Mouse (Mus musculus) embryonic stem cell, embryonic (primary cell): ENCODE measurements around the gene Ivns1abp.

Experiments
- CTCF ChIA-PET, 4 experiments: fragments of 300-600 bp in 2 of 4; fragments of 350-600 bp in 2 of 4; sonication (Branson Sonifier 250); formaldehyde crosslinking; loops; one replicate each; lab custom pipeline; 2022; ENCODE audit warnings: inconsistent platforms in 2 of 4; lab: Charles Lee
- POLR2A ChIA-PET, 4 experiments: fragments of 300-600 bp in 2 of 4; fragments of 350-600 bp in 2 of 4; sonication (Branson Sonifier 250); formaldehyde crosslinking; loops; one replicate each; lab custom pipeline; 2022; ENCODE audit warnings: antibody characterized with exemption in 4 of 4, inconsistent platforms in 1 of 4; lab: Charles Lee

The Ivns1abp gene

DNA sequence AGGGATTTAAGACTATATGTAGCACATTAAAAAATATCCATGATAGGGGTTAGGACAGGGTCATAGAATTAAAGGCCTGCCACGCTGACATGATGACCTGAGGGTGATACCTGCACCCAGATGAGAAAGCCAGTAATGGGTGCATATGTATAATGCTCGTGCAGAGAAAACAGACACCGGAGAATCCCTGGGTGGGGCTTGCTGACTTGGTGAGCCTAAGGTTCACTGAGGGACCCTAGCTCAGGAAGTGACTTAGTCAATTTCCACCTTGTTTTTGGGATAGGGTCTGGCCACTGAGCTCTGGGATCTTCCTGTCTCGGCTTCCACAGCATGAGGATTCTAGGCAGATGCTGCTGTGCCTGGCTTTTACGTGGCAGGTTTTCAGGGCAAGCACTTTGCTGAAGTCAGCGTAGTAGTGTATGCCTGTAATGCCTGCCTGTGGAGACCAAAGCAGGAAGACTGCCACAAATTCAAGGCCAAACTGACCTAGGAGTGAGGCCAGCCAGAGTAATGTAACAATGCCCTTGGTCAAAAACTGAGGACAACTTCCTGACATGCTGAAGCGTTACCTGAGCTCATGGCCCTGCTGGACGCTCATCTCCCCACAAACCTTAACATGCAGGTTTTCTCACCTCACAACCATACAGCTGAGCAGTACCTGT is 22.8 kb downstream of the Ivns1abp start:
- ChIA-PET CTCF (interaction anchor here in 1 of 4 experiments (1.0 to 1.5 kb wide), 2 partner anchors 10 to 446 kb away, joined by 3 read pairs; no protein-coding TSS in a partner anchor), POLR2A (no interaction called here)

DNA sequence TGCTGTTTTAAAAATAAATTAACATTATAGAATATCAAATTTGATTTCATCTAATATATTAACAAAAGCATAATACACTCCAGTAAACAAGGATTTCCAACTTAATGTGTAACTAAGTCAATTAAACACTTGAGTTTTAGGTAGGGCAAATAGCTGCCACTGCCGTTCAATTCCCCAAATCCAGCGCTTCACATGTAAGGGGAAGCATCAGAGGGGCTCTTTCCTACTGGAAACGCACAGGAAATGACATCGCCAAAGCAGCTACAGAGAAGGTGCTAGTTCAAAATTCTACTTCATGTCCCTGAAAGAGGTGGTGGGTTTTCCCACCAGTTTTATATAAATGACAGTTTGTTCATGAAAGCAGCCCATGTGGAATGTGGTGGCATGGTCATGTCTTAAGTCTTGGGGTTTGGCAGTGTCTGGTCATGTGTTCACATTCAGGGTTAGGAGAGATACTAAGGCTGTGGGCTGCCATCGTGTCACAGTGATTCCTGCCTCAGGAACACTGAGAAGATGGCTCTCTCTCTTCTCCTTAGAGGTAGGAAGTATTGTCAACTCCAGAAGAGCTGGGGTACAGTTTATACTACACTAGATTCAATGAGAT is 23.5 kb downstream of the Ivns1abp start:
- POLR2A ChIA-PET, result interaction anchor here in 2 of 4 experiments (0.6 to 1.2 kb wide), 2 partner anchors 18 to 24 kb away, joined by 3 to 4 read pairs; no protein-coding TSS in a partner anchor
- CTCF ChIA-PET, result interaction anchor here in 1 of 4 experiments (1.0 to 1.5 kb wide), 2 partner anchors 9 to 445 kb away, joined by 3 read pairs; no protein-coding TSS in a partner anchor

GRCm38 (mm10) chr1:151368444-151368843 is 24.2 kb downstream of the Ivns1abp start:
- POLR2A ChIA-PET, result interaction anchor here in 2 of 4 experiments (0.6 to 1.2 kb wide), 2 partner anchors 19 to 25 kb away, joined by 3 to 4 read pairs; no protein-coding TSS in a partner anchor
- CTCF ChIA-PET, result interaction anchor here in 1 of 4 experiments (1.5 kb wide), 1 partner anchor 9 kb away, joined by 3 read pairs; no protein-coding TSS in a partner anchor

- ChIA-PET CTCF (interaction anchor here in 1 of 4 experiments (0.7 kb wide), 1 partner anchor 218 kb away, joined by 3 read pairs; no protein-coding TSS in a partner anchor), POLR2A (interaction anchor here in 2 of 4 experiments (0.6 kb wide), 2 partner anchors 28 to 203 kb away, joined by 4 read pairs; no protein-coding TSS in a partner anchor)
These were observed 26.3 kb downstream of the Ivns1abp start for GRCm38 (mm10) chr1:151370573-151370972.

- ChIA-PET CTCF (interaction anchor here in 1 of 4 experiments (0.9 kb wide), 1 partner anchor 293 kb away, joined by 3 read pairs; no protein-coding TSS in a partner anchor), POLR2A (no interaction called here)
These were observed 27.3 kb downstream of the Ivns1abp start for GRCm38 (mm10) chr1:151371543-151371942.

GRCm38 (mm10) chr1:151372823-151373222 is 28.5 kb downstream of the Ivns1abp start:
- ChIA-PET CTCF (interaction anchor here in 2 of 4 experiments (0.6 to 0.7 kb wide), 2 partner anchors 267 to 324 kb away, joined by 3 to 6 read pairs; no protein-coding TSS in a partner anchor), POLR2A (interaction anchor here in 1 of 4 experiments (0.5 kb wide), 1 partner anchor 15 kb away, joined by 3 read pairs; no protein-coding TSS in a partner anchor)

- ChIA-PET POLR2A (interaction anchor here in 3 of 4 experiments (0.5 to 1.3 kb wide), 10 partner anchors 9 to 292 kb away, joined by 3 to 6 read pairs (median 3); partner anchors contain the start of gene Ivns1abp (in 1 of the 3)), CTCF (interaction anchor here in 3 of 4 experiments (0.6 to 1.6 kb wide), 11 partner anchors 10 to 477 kb away, joined by 3 to 5 read pairs (median 3); partner anchors contain the start of gene Ivns1abp (in 1 of the 3))
These were observed 33.1 kb downstream of the Ivns1abp start for GRCm38 (mm10) chr1:151377353-151377752.

GRCm38 (mm10) chr1:151390029-151390428 is 45.8 kb downstream of the Ivns1abp start:
- POLR2A ChIA-PET, result interaction anchor here in 1 of 4 experiments (0.5 to 1.1 kb wide), 2 partner anchors 14 to 23 kb away, joined by 3 read pairs; no protein-coding TSS in a partner anchor
- CTCF ChIA-PET, result interaction anchor here in 2 of 4 experiments (0.6 to 1.0 kb wide), 4 partner anchors 76 to 311 kb away, joined by 3 to 4 read pairs (median 4); no protein-coding TSS in a partner anchor

DNA sequence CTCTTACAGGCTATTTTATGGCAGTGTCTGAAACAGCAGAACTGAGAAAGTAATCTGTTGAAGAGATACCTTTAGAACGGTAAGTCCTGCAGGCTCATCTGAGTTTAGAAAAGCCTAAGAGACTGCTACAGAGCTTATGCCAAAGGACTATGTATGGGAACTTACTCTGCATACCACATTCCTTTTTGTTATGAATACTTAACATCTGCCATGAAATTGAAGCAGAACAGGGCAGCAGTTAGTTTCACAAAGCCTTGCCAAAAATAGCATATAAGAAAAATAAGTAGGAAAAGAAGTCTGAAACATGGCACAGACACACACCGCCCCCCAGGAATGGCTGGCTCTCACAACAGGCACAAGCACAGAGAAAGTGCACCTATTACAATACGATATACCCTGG is 65.5 kb downstream of the Ivns1abp start:
- ChIA-PET CTCF (no interaction called here), POLR2A (interaction anchor here in 1 of 4 experiments (0.9 to 1.5 kb wide), 3 partner anchors 9 kb away, joined by 3 to 4 read pairs (median 4); no protein-coding TSS in a partner anchor)
